Mouse (Mus musculus) hindbrain, embryonic 15.5 days (tissue): ENCODE results near the gene Sec61b. TPM values are rescaled to one million over a fixed set of nuclear protein-coding genes. Genes with fewer than 3 reads are reported as not detected.
A peak's percentile ranks its signal among the peaks of the same experiment; 100 is the strongest.

Source experiments
- ATAC-seq: fragments of 200-750 bp; cut with Nextera tagmentation; 2 replicates; pipeline ENCODE4 v1.8.0; 2017; ENCODE audit warnings: low read depth, moderate number of reproducible peaks, moderate TSS enrichment; ENCODE audit not compliant: low FRiP score
- H3K27ac ChIP-seq: fragments of 300-500 bp; sonication (generic); replicated peaks from 2 replicates; pipeline ENCODE4 v1.5.1; 2015; ENCODE audit warnings: mild to moderate bottlenecking, inconsistent platforms
- H3K27me3 ChIP-seq: fragments of 300-500 bp; sonication (generic); 2 replicates; pipeline ENCODE4 v1.6.1; 2015; ENCODE audit warnings: control low read depth, inconsistent platforms
- H3K36me3 ChIP-seq: fragments of 300-500 bp; sonication (generic); 2 replicates; pipeline ENCODE4 v1.6.1; 2015; ENCODE audit warnings: control low read depth, inconsistent platforms
- H3K4me1 ChIP-seq: fragments of 300-500 bp; sonication (generic); replicated peaks from 2 replicates; pipeline ENCODE4 v1.6.1; 2015; ENCODE audit warnings: control low read depth, inconsistent platforms
- H3K4me2 ChIP-seq: fragments of 300-500 bp; sonication (generic); 2 replicates; pipeline ENCODE4 v1.6.1; 2015; ENCODE audit warnings: moderate library complexity, mild to moderate bottlenecking, inconsistent platforms
- H3K4me3 ChIP-seq: fragments of 300-500 bp; sonication (generic); 2 replicates; pipeline ENCODE4 v1.5.1; 2015; ENCODE audit warnings: mild to moderate bottlenecking, inconsistent platforms
- H3K9ac ChIP-seq: fragments of 300-500 bp; sonication (generic); 2 replicates; pipeline ENCODE4 v1.6.1; 2015; ENCODE audit warnings: inconsistent platforms
- H3K9me3 ChIP-seq: fragments of 300-500 bp; sonication (generic); 2 replicates; pipeline ENCODE4 v1.6.1; 2016; ENCODE audit warnings: control low read depth, inconsistent platforms
- WGBS: fragments of 180-500 bp; shearing (Covaris S2); methylation state at CpG from one replicate; pipeline ENCODE4 v1.1.7; 2015; 5-methylcytosine and 5-hydroxymethylcytosine counted together
- polyA plus RNA-seq: library from polyadenylated mRNA; unstranded; fragments of >200 nt; fragmentation: Nextera tagmentation; extraction: Ambion mirVana; gene quantifications from 2 replicates; pipeline ENCODE4 v1.2.1, GENCODE M21; 2015

Gene Sec61b
- 251 and 277 TPM in 2 replicates for polyA plus RNA-seq

DNA sequence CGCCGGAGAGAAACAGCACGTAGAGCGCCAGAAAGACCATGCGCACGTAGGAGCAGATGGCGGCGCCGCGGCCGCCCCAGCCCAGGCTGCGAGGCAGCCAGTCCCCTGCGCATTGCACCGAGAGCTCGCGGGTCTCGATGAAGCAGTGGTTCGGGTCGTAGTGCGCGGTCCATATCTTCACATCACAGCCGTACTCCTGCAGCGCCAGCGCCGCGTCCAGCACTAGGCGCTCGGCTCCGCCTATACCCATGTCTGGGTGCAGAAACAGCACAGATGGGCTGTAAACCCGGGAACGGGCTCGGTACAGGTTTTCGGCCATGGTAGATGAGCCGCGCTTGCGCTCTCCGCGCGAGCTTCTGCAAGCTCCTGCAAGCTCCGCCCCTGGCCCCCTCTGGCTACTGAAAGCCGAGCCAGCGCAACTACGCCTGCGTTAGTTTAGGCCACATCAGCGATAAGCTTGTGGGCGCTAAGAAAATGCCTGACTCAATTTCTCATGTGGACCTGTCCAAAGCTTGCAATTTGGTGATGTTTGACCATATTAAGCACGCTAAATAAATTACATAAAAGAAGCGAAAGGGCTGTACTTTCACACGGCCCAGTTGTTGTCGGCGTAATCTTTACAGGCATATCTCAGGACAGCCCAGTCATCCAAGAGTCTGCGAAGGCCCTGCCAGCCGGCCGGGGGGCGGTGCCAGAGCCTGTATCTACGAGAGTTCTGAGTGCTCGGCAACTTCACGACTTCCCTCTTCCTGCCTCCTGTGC lies at the start of gene Sec61b, which contains the start of gene Alg2:
Gene Sec61b (plus strand): TSS at position 691 of the 762 bp plus-strand sequence.
Gene Alg2 (minus strand): TSS at position 366 of the 762 bp plus-strand sequence.
- under 1% methylated on average over 57 of the region's 58 CpGs for WGBS

DNA sequence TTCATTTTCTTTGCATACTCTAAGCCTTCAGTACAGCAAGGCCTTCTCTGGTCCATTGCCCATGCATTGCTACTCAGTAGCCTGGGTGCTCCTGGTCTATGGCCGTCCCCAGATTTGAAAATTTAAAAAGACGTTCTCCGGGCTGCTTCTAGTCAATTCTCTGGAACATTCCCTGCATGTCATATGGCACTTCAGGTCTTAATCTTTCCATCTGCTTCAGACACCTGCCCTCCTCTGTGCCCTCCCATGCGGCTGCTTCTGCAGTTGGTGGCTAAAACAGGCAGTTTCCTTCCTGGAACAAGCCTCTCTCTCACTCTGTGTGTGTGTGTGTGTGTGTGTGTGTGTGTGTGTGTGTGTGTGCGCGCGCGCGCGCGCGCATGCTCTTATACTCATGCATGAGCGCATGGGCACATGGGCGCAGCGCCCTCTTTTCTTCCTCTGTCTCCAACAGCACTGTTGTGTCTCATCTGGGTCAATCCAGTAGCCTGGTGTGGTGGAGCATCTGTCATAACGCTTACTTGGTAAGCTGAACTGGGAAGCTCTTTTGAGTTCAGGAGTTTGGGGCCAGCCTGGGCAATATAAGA lies 49.1 kb upstream of the Sec61b start:
- H3K9ac ChIP-seq: no peak overlapping the region
- peaks cover 13% of the 10 kb centered on the region; the same call in 1 of the 2 replicates for H3K4me1 ChIP-seq
- 88% methylated on average over 16 of the region's 16 CpGs for WGBS
- H3K27me3 ChIP-seq: no peaks in the 10 kb centered on the region
- H3K27ac ChIP-seq: no peak overlapping the region
- H3K4me3 ChIP-seq: no peak overlapping the region
- H3K36me3 ChIP-seq: no peaks in the 10 kb centered on the region
- 0 out of 2 replicates have a peak, but pooled peaks have one; percentile 25 for ATAC-seq
- no peak overlapping the region for H3K4me2 ChIP-seq
- H3K9me3 ChIP-seq: no peaks in the 10 kb centered on the region

More for the DNA sequence above, at the start of gene Sec61b, which contains the start of gene Alg2:
- peaks cover 47% of the 10 kb centered on the region for H3K36me3 ChIP-seq
- peak within 1 kb of the TSS; percentile 92 for H3K9ac ChIP-seq
- peak within 1 kb of the TSS; percentile 94 for H3K4me3 ChIP-seq
- peak; percentile 98 for ATAC-seq
- peaks cover 28% of the 10 kb centered on the region for H3K4me1 ChIP-seq
- H3K9me3 ChIP-seq: no peaks in the 10 kb centered on the region
- peak within 1 kb of the TSS; percentile 98 for H3K27ac ChIP-seq
- H3K4me2 ChIP-seq: peak within 1 kb of the TSS; percentile 79
- H3K27me3 ChIP-seq: no peaks in the 10 kb centered on the region

DNA sequence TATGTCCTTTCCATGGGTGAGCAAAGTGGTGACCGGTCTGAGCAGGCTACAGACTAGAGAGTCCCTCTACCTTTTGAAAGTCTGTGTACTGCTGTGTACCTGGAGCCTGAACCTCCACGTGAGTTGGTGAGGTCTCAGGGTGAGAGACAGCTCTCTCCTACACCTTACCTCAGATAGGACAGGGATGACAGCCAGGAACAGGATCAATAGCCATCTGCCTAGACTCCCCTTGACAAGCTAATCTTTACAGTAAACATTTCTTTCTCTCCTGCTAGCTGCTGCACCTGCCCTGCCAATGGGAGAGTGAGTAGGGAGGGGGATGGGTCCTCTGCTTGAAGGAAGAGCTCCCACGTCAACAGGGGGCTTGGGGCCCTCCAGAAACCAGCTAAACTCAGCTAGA lies 46.9 kb upstream of the Sec61b start:
- Histone ChIP-seq H3K4me1 (peaks cover 13% of the 10 kb centered on the region; the same call in 1 of the 2 replicates), H3K27me3 (no peaks in the 10 kb centered on the region), H3K9me3 (no peaks in the 10 kb centered on the region), H3K27ac (no peak overlapping the region), H3K36me3 (no peaks in the 10 kb centered on the region), H3K4me2 (no peak overlapping the region), H3K9ac (no peak overlapping the region), H3K4me3 (no peak overlapping the region)
- ATAC-seq: no peak
- WGBS: 67% methylated on average over 3 of the region's 3 CpGs

DNA sequence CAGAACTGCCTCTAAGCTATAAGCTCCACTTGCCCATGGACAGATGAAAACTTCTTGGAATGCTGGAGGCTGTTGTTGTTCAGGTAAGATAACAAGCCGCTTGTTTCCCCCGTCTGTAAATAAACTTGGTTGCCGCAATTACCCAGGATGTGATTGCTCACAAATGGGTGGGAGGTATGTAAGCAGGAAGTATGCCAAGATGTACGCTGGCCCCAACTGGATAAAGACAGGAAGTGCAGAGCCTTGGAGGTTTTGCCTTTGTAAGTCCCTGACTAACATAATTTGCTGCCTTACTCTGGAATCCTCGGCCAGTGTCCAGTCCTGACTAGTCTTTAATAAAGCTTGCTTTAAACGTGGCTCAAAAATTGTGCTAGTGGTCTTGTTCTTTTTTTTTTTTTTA lies 43.9 kb upstream of the Sec61b start:
- H3K36me3 ChIP-seq: no peaks in the 10 kb centered on the region
- no peak for ATAC-seq
- H3K27ac ChIP-seq: no peak overlapping the region
- H3K9me3 ChIP-seq: no peaks in the 10 kb centered on the region
- no peak overlapping the region for H3K4me2 ChIP-seq
- no peaks in the 10 kb centered on the region for H3K27me3 ChIP-seq
- WGBS: 75% methylated on average over 6 of the region's 6 CpGs
- H3K4me3 ChIP-seq: no peak overlapping the region
- no peak overlapping the region for H3K9ac ChIP-seq
- H3K4me1 ChIP-seq: no peaks in the 10 kb centered on the region; the same call in 1 of the 2 replicates

DNA sequence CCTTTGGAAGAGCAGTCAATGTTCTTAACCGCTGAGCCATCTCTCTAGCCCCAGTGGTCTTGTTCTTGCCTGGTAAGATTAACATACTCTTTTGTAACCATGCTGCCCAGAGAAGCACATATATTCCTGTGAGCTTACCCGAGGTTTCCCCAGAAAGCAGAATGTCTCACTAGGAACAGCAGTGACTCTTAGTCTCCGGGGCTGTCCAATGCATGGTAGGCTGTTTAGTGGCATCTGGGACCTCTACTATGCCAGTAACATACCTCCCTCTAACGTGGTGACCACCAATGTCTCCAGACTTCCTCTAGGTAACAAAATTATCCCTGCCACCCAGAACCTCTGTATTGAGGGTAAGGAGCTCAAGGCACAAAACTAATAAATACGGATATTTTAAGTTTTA lies 43.4 kb upstream of the Sec61b start:
- ATAC-seq: no peak
- H3K4me2 ChIP-seq: no peak overlapping the region
- H3K4me3 ChIP-seq: no peak overlapping the region
- no peaks in the 10 kb centered on the region for H3K36me3 ChIP-seq
- no peaks in the 10 kb centered on the region for H3K9me3 ChIP-seq
- 87% methylated on average over 5 of the region's 5 CpGs for WGBS
- no peak overlapping the region for H3K27ac ChIP-seq
- H3K4me1 ChIP-seq: peaks cover 3% of the 10 kb centered on the region
- H3K9ac ChIP-seq: no peak overlapping the region
- no peaks in the 10 kb centered on the region for H3K27me3 ChIP-seq

DNA sequence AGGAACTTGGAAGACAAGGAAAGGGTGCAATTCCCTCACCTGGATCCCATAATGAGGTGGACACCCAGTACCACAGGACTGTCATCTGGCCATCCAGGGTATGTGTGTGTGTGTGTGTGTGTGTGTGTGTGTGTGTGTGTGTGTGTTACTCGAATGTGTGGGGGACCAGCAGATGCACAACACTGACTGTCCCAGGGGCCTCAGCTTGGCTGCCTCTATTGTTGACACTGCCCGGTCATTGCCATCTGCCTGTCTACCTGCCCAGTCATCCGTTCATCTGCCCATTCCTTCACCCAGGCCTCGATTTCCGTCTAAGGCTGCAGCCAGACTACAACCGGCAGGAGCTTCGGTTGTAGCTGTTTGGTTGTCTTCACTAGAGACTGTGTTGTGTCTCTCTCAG lies 41.7 kb upstream of the Sec61b start:
- Histone ChIP-seq H3K4me3 (no peak overlapping the region), H3K36me3 (no peaks in the 10 kb centered on the region), H3K9me3 (no peaks in the 10 kb centered on the region), H3K9ac (no peak overlapping the region), H3K27me3 (no peaks in the 10 kb centered on the region), H3K4me1 (peaks cover 14% of the 10 kb centered on the region), H3K4me2 (no peak overlapping the region), H3K27ac (no peak overlapping the region)
- no peak for ATAC-seq
- 65% methylated on average over 7 of the region's 7 CpGs for WGBS

DNA sequence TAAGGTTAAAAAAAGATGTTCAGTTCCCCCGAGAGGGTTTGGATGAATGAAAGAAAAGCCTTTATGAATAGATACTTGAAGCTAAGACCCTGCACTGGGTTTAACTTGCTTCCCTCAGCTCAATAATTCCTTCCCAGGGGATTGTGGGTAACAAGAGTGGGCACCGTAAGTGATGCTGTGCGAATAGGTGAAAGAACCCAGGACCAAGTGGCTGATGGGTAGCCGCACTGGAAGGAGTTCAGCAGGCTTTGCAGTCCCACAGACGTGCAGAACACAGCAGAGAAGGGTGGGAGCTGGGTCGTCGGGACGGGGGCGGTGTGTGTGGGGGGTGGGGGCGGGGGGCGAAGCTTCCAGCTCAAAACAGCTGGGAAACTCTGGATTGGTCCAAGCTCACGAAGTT lies 39.3 kb upstream of the Sec61b start:
- Histone ChIP-seq H3K36me3 (no peaks in the 10 kb centered on the region), H3K9ac (no peak overlapping the region), H3K4me2 (no peak overlapping the region), H3K27ac (no peak overlapping the region), H3K27me3 (no peaks in the 10 kb centered on the region), H3K4me1 (peaks cover 21% of the 10 kb centered on the region), H3K4me3 (no peak overlapping the region), H3K9me3 (no peaks in the 10 kb centered on the region)
- no peak for ATAC-seq
- 75% methylated on average over 12 of the region's 12 CpGs for WGBS

DNA sequence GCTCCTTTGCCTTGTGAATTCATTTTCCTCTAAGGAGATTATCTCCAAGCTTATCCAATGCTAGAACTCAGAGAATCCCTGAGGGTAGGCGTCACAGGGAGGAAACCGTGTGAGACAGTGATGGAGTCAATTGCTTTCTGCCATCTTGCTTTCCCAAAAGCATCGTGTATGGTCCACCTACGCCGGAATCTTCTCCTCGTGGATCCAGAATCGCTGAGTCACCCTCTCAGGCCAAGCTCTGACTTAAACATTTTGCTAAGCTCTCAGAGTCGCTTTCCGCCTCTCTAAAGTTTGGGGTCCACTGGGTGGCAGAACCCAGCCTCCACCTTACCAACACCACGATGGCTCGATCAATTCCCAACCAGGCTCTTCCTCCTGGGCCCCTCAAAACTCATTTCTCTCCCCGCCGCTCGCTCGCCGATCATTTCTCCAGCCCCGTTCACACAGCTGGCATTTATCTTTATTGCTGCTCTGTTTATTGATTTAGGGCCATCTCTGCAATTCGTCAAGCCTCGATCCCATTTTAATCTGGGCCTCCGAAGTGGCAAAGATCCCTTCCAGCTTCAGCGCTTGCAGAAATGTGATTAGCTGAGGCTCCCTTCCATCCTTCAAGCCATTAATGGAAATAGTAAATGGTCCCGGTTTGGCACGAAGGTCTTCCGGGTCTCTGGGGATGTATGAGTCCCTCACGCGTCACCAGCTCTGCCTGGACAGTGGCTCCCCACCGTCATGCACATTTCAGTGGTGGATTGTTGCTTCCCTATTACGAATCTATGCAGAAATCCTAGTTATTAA lies 38.7 kb upstream of the Sec61b start:
- H3K27ac ChIP-seq: 0 out of 2 replicates have a peak overlapping the region, but pooled peaks have one; percentile 23
- ATAC-seq: no peak
- H3K4me2 ChIP-seq: no peak overlapping the region
- no peaks in the 10 kb centered on the region for H3K27me3 ChIP-seq
- peaks cover 21% of the 10 kb centered on the region for H3K4me1 ChIP-seq
- H3K4me3 ChIP-seq: no peak overlapping the region
- no peak overlapping the region for H3K9ac ChIP-seq
- no peaks in the 10 kb centered on the region for H3K9me3 ChIP-seq
- no peaks in the 10 kb centered on the region for H3K36me3 ChIP-seq
- WGBS: 54% methylated on average over 28 of the region's 28 CpGs

DNA sequence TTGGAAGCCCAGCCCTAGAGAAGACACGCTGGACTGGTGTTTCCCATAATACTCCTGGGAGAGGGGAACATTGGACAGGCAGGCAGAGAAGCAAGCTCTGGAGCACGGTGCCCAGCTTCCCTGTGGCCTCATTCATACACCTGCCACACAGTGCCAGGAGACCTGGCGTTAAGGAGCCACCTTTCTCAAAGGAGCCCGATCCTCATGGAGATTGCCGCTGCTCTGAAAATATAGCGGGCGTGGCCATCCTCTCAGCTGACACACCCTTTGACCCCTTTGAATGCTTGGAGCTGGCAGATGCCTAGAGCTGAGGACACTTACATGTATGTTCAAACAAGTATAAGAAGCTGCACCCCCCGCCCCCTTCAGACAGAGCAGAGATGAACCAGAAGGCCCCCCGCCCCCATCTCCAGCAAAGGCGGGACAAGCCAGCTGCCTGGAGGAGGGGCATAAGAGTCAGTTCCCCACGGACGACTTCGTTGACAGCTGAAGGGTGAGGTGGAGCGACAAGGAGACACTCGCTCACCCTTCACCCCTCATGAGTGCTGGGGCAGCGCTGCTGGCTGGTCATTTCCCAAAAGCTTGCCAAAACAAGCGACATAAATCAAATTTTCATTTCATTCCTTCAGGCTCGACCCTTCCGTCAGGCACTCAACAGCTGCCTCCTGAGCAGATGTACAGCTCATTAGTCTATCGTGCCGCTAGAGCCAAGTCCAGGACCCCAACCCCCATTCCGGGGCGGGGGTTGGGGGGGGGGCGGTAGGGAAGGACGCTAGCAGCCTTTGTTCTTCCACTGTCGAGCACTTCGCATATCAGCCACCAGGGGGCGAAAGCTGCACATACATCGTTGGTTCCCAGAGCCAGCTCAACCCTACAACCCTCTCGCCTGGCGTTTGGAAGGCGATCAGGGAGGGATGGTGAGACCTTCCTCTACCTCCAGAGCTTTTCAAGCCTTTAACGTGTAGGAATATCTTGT lies 36.8 kb upstream of the Sec61b start:
- Histone ChIP-seq H3K9me3 (no peaks in the 10 kb centered on the region), H3K4me3 (peak overlapping the region; percentile 49), H3K4me1 (peaks cover 21% of the 10 kb centered on the region), H3K27me3 (no peaks in the 10 kb centered on the region), H3K4me2 (peak overlapping the region; percentile 93), H3K36me3 (no peaks in the 10 kb centered on the region), H3K27ac (peak overlapping the region; percentile 84), H3K9ac (peak overlapping the region; percentile 59)
- peak; percentile 90 for ATAC-seq
- under 1% methylated on average over 33 of the region's 33 CpGs for WGBS

DNA sequence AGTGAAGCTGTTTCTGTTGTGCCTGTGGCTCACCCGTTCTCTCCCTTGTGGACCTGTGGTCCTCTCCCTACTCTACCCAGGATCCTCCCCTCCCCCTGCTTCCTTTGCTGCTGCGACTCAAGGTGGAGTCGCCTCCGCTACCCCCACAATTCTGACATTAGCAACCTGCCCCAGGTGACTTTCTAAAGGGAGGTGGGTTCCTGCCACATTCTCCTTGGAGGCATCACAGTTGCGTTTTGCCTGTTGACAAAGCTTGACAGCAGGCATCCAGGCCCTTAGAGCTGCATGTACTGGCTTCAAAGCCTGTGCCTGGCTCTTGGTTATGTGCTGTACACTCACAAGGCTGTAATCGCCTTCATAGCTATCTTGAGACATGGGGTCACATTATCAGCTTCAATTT lies 35.5 kb upstream of the Sec61b start:
- H3K9me3 ChIP-seq: no peaks in the 10 kb centered on the region
- no peak for ATAC-seq
- peaks cover 21% of the 10 kb centered on the region for H3K4me1 ChIP-seq
- H3K36me3 ChIP-seq: no peaks in the 10 kb centered on the region
- WGBS: 78% methylated on average over 6 of the region's 6 CpGs
- H3K9ac ChIP-seq: no peak overlapping the region
- no peak overlapping the region for H3K4me2 ChIP-seq
- H3K27me3 ChIP-seq: no peaks in the 10 kb centered on the region
- no peak overlapping the region for H3K27ac ChIP-seq
- H3K4me3 ChIP-seq: no peak overlapping the region

DNA sequence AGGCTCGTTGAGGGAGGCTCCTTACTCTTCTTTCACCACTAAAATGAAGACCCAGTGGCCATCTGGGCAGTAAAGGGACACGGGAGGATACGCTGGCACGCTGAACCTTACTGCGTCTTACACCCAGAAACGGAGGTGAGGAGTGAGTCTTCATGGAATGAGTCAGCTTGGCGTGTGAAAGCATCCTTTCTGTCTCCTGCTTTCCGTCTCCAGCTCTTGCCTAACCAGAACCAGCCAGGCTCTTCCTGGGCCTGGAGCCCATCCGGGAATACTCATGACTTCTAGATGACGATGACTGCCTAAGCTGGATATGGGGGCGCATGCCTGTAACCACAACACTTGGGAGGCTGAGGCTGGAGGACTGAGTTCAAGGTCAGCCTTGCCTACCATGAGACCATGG lies 33.5 kb upstream of the Sec61b start:
- ATAC-seq: no peak
- Histone ChIP-seq H3K36me3 (no peaks in the 10 kb centered on the region), H3K4me2 (no peak overlapping the region), H3K4me3 (no peak overlapping the region), H3K27ac (no peak overlapping the region), H3K27me3 (no peaks in the 10 kb centered on the region), H3K9me3 (no peaks in the 10 kb centered on the region), H3K4me1 (peaks cover 20% of the 10 kb centered on the region), H3K9ac (no peak overlapping the region)
- 85% methylated on average over 11 of the region's 11 CpGs for WGBS
